Mouse (Mus musculus): Measurements from ENCODE around the gene Ncapd3.

The Ncapd3 gene

DNA sequence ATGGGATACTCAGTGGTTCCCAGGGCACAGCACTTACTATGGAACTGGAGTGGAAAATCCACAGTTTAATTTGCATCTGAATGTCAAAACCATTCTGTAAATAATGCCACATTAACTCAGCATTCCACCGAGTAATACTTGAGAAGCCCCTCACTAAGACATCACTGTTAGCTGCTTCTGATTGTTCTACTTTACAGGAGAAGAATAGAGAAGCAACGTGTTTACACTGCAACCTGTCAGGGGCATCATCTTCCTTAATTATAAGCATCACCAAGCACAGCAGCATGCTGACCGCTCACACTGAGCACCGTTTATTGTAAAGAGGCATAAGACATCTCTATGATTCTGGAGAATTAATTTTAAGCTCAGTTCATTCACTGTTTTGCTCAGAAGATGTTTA is 93.0 kb downstream of the Ncapd3 start:
- DNase-seq (ENCODE audit: inconsistent ontology term): no peak

DNA sequence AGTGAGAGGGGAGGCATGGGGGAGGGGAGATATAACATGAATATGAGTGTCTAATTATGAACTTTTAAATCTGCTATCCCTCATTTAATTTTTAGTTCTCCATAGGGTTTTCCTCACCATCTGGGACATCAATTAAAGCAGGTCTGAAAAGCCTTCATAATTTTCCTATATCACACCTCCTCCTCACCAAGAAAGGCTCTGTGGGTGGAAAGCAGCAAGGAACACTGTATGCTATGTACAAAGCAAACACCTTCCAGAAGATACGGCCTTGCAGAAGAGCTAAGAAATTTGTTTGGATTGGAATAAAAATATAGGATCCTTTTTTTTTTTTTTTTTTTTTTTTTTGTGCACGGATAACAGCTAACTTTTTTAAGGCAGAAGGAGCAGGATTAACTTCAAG is 94.0 kb downstream of the Ncapd3 start:
- DNase-seq (ENCODE audit: inconsistent ontology term): no peak

DNA sequence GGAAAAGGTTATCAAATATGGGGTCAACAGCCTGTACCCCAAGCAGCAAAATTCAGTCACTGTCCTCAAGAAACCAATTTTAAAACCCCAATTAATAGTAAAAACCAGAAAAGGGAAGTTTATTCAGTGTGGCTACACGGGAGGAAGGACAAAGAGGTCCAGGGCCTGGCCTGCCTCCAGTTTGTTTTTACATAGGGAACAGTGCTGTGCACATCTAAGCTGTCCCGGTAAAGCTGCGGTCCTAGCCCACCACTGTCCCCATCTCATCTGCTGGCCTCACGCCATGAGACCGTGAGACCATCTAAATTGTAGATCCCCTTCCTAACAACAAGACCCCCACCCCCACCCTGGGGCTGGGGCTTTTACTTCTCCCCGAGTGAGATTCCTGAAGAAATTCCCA is 95.5 kb downstream of the Ncapd3 start:
- no peak for DNase-seq (ENCODE audit: inconsistent ontology term)

DNA sequence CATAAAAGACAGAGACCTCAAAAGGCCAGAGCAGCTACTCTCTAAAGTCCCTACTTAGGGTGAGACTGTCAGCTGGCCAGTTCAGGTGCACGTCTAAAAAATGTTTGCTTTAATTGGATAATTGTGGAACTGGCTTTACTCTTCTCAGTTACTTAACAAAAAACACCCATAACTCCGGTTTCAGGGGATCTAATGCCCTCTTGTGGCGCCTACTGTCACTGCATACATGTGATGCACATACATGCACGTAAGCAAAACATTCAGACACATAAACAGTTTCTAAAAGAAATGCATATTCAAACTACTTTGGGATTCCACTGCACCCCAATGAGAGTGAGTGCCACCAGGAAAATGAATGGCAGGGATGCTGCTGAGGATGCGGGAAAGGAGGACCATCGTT is 96.6 kb downstream of the Ncapd3 start:
- no peak for DNase-seq (ENCODE audit: inconsistent ontology term)

DNA sequence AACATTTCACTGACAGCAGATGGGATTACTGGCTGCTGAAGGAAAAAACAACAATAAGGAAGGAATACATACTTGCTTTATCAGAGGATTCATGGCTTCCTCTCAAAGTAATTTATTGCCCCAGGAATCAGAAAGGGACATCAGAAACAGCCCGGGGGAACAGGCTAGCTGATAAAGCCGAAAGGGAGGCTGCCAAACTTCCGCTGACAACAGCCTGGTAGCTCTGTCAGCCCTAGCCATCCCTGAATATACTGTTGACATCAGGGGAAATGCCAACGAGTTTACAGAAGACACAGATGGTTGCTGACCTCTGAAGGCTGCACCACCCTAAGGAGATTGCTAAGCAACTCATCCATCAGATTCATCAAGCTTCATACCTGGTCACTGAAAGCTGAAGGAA is 98.7 kb downstream of the Ncapd3 start:
- DNase-seq (ENCODE audit: inconsistent ontology term): no peak

DNA sequence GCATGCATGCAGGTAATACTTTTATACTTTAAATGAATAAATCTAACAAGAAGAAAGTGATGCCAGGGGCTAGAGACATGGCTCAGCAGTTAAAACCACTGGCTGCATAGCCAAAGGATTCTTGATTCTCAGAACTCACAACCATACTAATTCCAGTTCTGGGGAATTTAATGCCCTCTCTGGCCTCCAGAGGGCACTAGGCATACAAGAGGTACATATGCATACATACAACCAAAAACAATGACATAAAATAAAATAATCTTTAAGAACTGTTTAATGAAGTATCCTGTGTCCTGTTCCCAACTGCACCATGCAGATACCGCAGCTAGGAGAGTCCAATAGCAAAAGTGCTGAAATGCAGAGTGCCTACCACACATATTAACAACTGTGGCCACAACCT is 104.4 kb downstream of the Ncapd3 start:
- no peak for DNase-seq (ENCODE audit: inconsistent ontology term)

DNA sequence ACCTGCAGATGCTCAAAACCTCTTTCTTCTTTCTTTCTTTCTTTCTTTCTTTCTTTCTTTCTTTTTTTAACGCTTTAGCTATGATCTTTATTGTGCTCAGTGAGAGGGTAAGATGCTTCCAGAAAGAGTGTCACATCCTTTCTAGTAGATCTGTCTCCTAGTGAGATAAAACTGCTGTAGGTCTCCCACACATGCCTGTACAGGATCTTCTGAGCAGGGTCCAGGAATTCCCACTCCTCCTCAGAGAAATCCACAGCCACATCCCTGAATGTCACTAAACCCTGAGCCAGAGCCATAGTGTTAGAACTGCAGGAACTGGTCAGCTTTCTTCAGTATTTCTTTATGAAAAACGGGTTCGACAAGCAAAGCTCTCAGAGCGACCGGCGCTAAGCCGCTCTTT is 105.4 kb downstream of the Ncapd3 start:
- DNase-seq (ENCODE audit: inconsistent ontology term): no peak

DNA sequence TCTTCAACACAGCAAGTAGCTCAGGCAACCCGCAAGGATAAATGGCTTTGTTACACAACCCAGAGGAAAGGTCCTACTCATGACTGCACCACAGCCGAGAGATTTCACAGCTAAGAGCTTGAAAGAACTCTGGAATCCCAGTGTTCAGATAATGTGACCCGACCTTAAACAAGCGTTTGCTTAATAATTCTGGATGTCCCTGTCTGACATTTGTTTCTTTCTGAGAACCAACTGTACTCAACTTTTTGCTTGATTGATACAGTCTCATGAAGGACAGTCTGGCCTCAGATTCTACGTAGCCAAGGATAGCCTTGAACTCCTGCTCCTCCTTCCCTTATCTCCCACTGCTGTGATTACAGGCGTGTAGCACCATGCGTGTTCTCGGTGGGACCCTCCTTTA is 106.7 kb downstream of the Ncapd3 start:
- DNase-seq (ENCODE audit: inconsistent ontology term): no peak

DNA sequence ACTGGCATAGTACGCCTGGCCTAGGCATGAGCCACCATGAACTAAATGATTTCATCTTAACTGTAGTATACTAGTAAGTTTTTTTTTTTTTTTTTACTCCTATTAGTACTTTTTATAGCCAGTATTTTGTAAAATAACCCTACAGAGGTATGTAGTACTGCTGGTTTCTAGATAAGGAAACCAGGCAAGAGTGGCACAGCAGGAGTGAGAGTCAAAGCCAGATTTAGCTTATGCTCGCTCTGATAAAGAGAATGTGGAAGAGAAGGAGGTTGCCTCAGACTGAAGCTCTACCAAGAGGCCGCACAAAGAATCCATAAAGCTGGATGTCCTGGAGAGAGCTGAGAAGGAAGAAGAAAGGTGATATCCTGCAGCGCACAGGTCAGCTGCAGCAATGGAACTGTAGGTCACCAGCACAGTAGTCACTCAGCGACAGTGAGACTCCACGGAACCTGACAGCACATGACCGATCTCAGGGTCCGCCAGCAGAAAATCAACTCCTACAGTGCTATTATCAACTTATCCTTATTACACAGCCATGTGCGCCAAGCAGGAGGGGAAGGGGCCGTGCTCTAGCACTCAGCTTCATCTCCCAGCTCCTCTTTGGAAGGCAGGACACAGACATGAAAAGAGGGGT is 110.6 kb downstream of the Ncapd3 start:
- DNase-seq (ENCODE audit: inconsistent ontology term): no peak

DNA sequence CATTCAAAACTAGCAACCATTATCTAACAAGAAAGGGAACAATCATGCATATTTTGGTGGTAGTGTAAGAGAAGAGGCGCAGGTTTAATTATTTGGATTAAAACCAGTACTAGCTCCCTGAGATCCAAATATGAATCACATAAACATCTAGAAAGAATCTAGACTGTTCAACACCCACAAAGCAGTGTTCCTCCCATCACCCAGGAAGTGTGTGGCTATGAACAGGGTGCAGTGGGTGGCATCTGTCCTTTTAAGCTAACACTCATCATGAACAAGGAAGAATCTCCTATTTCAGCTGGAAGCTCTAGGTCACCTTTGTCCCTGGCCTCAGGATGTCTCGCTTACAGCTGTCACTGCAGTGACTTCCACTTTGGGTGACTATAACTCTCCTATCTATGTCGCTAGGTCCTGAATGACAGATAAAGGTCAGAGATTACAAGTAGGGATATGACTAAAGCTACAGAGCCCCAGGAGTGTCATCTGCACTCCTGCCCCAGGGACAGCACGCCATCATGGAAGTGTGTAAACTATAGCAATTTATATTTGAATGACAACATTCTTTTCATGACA is 114.4 kb downstream of the Ncapd3 start:
- no peak for DNase-seq (ENCODE audit: inconsistent ontology term)
